Mouse (Mus musculus): ENCODE data around the gene Ccl28. TPM values are rescaled to one million over a fixed set of nuclear protein-coding genes. Genes with fewer than 3 reads are reported as not detected.
"Not testable (repeated sequence)": the region's sequence is repeated elsewhere in the genome, so short reads cannot be mapped to it uniquely, and the experiment has no call there.

Gene Ccl28
- not detected in 2 replicates for polyA plus RNA-seq (2014; fragmentation: Nextera tagmentation; extraction: Ambion mirVana)

DNA sequence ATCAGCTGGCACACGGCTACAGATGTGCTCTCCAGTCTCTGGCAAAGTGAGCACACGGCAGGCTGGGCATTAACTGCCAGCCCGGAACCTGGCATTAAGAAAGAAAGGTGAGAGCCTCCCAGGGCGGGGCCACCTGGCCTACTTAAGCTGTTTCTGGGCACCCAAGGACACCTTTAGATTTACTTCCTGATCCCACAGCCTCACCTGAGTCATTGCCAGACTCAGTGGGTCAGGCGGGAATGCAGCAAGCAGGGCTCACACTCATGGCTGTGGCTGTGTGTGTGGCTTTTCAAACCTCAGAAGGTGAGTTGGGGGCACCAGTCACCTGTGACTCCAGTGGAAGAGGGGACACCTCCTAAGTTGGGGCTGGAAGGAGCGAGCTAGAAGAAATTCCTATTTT, at the start of gene Ccl28:
Ccl28 (plus strand) TSS at position 186 of the 400 bp plus-strand sequence.
- no peak for DNase-seq (ENCODE audit: low spot score)
- H3K27me3 ChIP-seq (ENCODE audit: control insufficient read depth, insufficient read depth, low read length) = no peaks in the 10 kb centered on the region
- no peaks in the 10 kb centered on the region for H3K9me3 ChIP-seq (replicated peaks; ENCODE audit: control insufficient read depth, low read length)
- 85% methylated on average over 6 of the region's 6 CpGs for WGBS
- ATAC-seq (replicated peaks; ENCODE audit: insufficient number of reproducible peaks, low FRiP score, low TSS enrichment, low read depth) = no peak
- no peak within 1 kb of the TSS for H3K27ac ChIP-seq (replicated peaks; ENCODE audit: low read depth, low read length)
- H3K36me3 ChIP-seq (replicated peaks; ENCODE audit: control insufficient read depth, insufficient read depth, low read depth, low read length) = no peaks in the 10 kb centered on the region
- no peak within 1 kb of the TSS for H3K9ac ChIP-seq (replicated peaks; ENCODE audit: low read length)
- H3K4me1 ChIP-seq (ENCODE audit: control insufficient read depth, insufficient read depth, low read length) = no peaks in the 10 kb centered on the region
- no peak within 1 kb of the TSS for H3K4me2 ChIP-seq (ENCODE audit: low read depth, low read length)
- H3K4me3 ChIP-seq (ENCODE audit: low read depth, low read length) = no peak within 1 kb of the TSS

DNA sequence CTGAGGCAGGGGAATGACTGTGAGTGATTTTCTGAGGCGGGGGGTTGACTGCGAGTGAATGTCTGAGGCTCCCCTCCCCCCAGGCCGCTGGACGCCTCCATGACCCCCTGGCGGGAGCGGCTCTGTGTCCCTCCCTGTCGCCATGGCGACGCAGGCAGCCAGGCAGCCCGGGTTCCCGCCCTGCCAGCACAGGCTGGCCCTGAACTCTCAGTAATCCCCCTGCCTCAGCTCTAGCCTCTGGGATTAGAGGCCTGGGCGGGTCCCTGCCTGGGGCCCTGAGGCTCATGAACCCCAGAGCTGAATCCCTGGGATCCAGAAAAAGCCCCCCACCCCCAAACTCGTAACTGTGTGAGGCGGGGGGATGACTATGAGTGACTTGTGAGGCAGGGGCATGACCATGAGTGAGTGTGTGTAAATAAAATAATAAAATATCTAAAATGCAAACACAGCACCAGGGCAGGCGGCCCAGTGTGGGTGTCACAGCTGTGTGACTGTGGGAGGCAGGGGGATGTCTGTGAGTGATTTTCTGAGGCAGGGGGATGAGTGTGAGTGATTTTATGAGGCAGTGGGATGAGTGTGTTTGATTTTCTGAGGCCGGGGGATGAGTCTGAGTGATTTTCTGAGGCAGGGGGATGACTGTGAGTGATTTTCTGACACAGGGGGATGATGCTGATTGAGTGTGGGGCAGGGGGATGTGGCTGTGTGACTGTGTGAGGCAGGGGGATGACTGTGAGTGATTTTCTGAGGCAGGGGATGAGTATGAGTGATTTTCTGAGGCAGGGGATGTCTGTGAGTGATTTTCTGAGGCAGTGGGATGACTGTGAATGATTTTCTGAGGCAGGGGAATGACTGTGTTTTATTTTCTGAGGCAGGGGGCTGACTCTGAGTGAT, 27.1 kb upstream of the Ccl28 start:
- ATAC-seq (replicated peaks; ENCODE audit: insufficient number of reproducible peaks, low FRiP score, low TSS enrichment, low read depth) (peak; percentile 96), DNase-seq (ENCODE audit: low spot score) (peak; percentile 70)
- not testable (repeated sequence) for H3K36me3 ChIP-seq (replicated peaks; ENCODE audit: control insufficient read depth, insufficient read depth, low read depth, low read length); H3K4me3 ChIP-seq (ENCODE audit: low read depth, low read length); H3K27me3 ChIP-seq (ENCODE audit: control insufficient read depth, insufficient read depth, low read length); H3K9ac ChIP-seq (replicated peaks; ENCODE audit: low read length); H3K4me1 ChIP-seq (ENCODE audit: control insufficient read depth, insufficient read depth, low read length); H3K4me2 ChIP-seq (ENCODE audit: low read depth, low read length); H3K27ac ChIP-seq (replicated peaks; ENCODE audit: low read depth, low read length); H3K9me3 ChIP-seq (replicated peaks; ENCODE audit: control insufficient read depth, low read length)
- 72% methylated on average over 14 of the region's 16 CpGs for WGBS

DNA sequence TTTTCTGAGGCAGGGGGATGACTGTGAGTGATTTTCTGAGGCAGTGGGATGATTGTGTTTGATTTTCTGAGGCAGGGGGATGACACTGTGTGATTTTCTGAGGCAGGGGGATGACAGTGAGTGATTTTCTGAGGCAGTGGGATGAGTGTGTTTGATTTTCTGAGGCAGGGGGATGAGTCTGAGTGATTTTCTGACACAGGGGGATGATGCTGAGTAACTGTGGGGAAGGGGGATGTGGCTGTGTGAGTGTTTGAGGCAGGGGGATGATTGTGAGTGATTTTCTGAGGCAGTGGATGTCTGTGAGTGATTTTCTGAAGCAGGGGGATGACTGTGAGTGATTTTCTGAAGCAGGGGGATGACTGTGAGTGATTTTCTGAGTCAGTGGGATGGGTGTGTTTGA, 25.2 kb upstream of the Ccl28 start:
- not testable (repeated sequence) for H3K9me3 ChIP-seq (replicated peaks; ENCODE audit: control insufficient read depth, low read length); H3K27ac ChIP-seq (replicated peaks; ENCODE audit: low read depth, low read length); H3K9ac ChIP-seq (replicated peaks; ENCODE audit: low read length); H3K27me3 ChIP-seq (ENCODE audit: control insufficient read depth, insufficient read depth, low read length); H3K4me2 ChIP-seq (ENCODE audit: low read depth, low read length); H3K4me1 ChIP-seq (ENCODE audit: control insufficient read depth, insufficient read depth, low read length); H3K4me3 ChIP-seq (ENCODE audit: low read depth, low read length); H3K36me3 ChIP-seq (replicated peaks; ENCODE audit: control insufficient read depth, insufficient read depth, low read depth, low read length); ATAC-seq (replicated peaks; ENCODE audit: insufficient number of reproducible peaks, low FRiP score, low TSS enrichment, low read depth)
- peak; percentile 41 for DNase-seq (ENCODE audit: low spot score)

DNA sequence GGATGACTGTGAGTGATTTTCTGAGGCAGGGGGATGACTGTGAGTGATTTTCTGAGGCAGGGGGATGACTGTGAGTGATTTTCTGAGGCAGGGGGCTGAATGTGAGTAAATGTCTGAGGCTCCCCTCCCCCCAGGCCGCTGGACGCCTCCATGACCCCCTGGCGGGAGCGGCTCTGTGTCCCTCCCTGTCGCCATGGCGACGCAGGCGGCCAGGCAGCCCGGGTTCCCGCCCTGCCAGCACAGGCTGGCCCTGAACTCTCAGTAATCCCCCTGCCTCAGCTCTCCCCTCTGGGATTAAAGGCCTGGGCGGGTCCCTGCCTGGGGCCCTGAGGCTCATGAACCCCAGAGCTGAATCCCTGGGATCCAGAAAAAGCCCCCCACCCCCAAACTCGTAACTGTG, 24.6 kb upstream of the Ccl28 start:
- H3K36me3 ChIP-seq (replicated peaks; ENCODE audit: control insufficient read depth, insufficient read depth, low read depth, low read length); H3K4me2 ChIP-seq (ENCODE audit: low read depth, low read length); H3K4me3 ChIP-seq (ENCODE audit: low read depth, low read length); H3K9me3 ChIP-seq (replicated peaks; ENCODE audit: control insufficient read depth, low read length); DNase-seq (ENCODE audit: low spot score); ATAC-seq (replicated peaks; ENCODE audit: insufficient number of reproducible peaks, low FRiP score, low TSS enrichment, low read depth); H3K27ac ChIP-seq (replicated peaks; ENCODE audit: low read depth, low read length); H3K9ac ChIP-seq (replicated peaks; ENCODE audit: low read length); H3K27me3 ChIP-seq (ENCODE audit: control insufficient read depth, insufficient read depth, low read length); H3K4me1 ChIP-seq (ENCODE audit: control insufficient read depth, insufficient read depth, low read length): not testable (repeated sequence)
- WGBS = 67% methylated on average over 9 of the region's 12 CpGs

DNA sequence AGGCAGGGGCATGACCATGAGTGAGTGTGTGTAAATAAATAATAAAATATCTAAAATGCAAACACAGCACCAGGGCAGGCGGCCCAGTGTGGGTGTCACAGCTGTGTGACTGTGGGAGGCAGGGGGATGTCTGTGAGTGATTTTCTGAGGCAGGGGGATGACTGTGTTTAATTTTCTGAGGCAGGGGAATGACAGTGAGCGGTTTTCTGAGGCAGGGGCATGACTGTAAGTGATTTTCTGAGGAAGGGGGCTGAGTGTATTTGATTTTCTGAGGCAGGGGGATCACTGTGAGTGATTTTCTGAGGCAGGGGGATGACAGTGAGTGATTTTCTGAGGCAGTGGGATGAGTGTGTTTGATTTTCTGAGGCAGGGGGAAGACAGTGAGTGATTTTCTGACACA, 24.1 kb upstream of the Ccl28 start:
- not testable (repeated sequence) for H3K4me2 ChIP-seq (ENCODE audit: low read depth, low read length); ATAC-seq (replicated peaks; ENCODE audit: insufficient number of reproducible peaks, low FRiP score, low TSS enrichment, low read depth); H3K9me3 ChIP-seq (replicated peaks; ENCODE audit: control insufficient read depth, low read length); H3K27ac ChIP-seq (replicated peaks; ENCODE audit: low read depth, low read length); H3K4me3 ChIP-seq (ENCODE audit: low read depth, low read length); H3K4me1 ChIP-seq (ENCODE audit: control insufficient read depth, insufficient read depth, low read length); DNase-seq (ENCODE audit: low spot score); H3K9ac ChIP-seq (replicated peaks; ENCODE audit: low read length); H3K27me3 ChIP-seq (ENCODE audit: control insufficient read depth, insufficient read depth, low read length); H3K36me3 ChIP-seq (replicated peaks; ENCODE audit: control insufficient read depth, insufficient read depth, low read depth, low read length)
- 77% methylated on average over 2 of the region's 2 CpGs for WGBS

DNA sequence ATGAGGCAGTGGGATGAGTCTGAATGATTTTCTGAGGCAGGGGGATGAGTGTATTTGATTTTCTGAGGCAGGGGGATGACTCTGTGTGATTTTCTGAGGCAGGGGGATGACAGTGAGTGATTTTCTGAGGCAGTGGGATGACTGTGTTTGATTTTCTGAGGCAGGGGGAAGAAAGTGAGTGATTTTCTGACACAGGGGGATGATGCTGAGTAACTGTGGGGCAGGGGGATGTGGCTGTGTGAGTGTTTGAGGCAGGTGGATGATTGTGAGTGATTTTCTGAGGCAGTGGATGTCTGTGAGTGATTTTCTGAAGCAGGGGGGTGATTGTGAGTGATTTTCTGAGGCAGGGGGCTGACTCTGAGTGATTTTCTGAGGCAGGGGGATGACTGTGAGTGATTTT, 23.5 kb upstream of the Ccl28 start:
- H3K9ac ChIP-seq (replicated peaks; ENCODE audit: low read length); H3K4me3 ChIP-seq (ENCODE audit: low read depth, low read length); H3K4me1 ChIP-seq (ENCODE audit: control insufficient read depth, insufficient read depth, low read length); H3K27me3 ChIP-seq (ENCODE audit: control insufficient read depth, insufficient read depth, low read length); ATAC-seq (replicated peaks; ENCODE audit: insufficient number of reproducible peaks, low FRiP score, low TSS enrichment, low read depth); H3K9me3 ChIP-seq (replicated peaks; ENCODE audit: control insufficient read depth, low read length); H3K36me3 ChIP-seq (replicated peaks; ENCODE audit: control insufficient read depth, insufficient read depth, low read depth, low read length); H3K27ac ChIP-seq (replicated peaks; ENCODE audit: low read depth, low read length); H3K4me2 ChIP-seq (ENCODE audit: low read depth, low read length): not testable (repeated sequence)
- peak; percentile 81 for DNase-seq (ENCODE audit: low spot score)

DNA sequence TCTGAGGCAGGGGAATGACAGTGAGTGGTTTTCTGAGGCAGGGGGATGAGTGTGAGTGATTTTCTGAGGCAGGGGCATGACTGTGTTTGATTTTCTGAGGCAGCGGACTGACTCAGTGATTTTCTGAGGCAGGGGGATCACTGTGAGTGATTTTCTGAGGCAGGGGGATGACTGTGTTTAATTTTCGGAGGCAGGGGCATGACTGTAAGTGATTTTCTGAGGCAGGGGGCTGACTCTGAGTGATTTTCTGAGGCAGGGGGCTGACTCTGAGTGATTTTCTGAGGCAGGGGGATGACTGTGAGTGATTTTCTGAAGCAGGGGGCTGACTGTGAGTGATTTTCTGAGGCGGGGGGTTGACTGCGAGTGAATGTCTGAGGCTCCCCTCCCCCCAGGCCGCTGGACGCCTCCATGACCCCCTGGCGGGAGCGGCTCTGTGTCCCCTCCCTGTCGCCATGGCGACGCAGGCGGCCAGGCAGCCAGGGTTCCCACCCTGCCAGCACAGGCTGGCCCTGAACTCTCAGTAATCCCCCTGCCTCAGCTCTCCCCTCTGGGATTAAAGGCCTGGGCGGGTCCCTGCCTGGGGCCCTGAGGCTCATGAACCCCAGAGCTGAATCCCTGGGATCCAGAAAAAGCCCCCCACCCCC, 20.8 kb upstream of the Ccl28 start:
- H3K4me2 ChIP-seq (ENCODE audit: low read depth, low read length); H3K4me1 ChIP-seq (ENCODE audit: control insufficient read depth, insufficient read depth, low read length); H3K4me3 ChIP-seq (ENCODE audit: low read depth, low read length); ATAC-seq (replicated peaks; ENCODE audit: insufficient number of reproducible peaks, low FRiP score, low TSS enrichment, low read depth); H3K9ac ChIP-seq (replicated peaks; ENCODE audit: low read length); H3K27me3 ChIP-seq (ENCODE audit: control insufficient read depth, insufficient read depth, low read length); H3K36me3 ChIP-seq (replicated peaks; ENCODE audit: control insufficient read depth, insufficient read depth, low read depth, low read length); H3K9me3 ChIP-seq (replicated peaks; ENCODE audit: control insufficient read depth, low read length); H3K27ac ChIP-seq (replicated peaks; ENCODE audit: low read depth, low read length): not testable (repeated sequence)
- WGBS = 41% methylated on average over 12 of the region's 13 CpGs
- peak; percentile 60 for DNase-seq (ENCODE audit: low spot score)

DNA sequence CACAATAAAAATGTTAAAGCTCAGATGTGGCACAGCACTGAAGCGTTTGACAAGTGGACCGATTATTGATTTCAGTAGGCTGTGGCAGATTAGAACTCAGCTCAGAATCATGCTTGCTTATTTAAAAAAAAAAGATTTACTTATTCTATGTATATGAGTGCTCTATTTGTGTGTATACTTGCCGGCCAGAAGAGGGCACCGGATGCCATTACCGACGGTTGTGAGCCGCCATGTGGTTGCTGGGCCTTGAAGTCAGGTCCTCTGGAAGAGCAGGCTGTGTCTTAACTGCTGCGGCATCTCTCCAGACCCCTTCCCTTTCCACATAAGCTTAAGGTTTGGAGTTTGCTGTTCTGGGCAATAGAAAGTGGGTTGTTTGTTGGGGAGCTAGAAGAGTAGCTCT, 19.7 kb upstream of the Ccl28 start:
- H3K27ac ChIP-seq (replicated peaks; ENCODE audit: low read depth, low read length); H3K9me3 ChIP-seq (replicated peaks; ENCODE audit: control insufficient read depth, low read length); H3K4me3 ChIP-seq (ENCODE audit: low read depth, low read length); H3K36me3 ChIP-seq (replicated peaks; ENCODE audit: control insufficient read depth, insufficient read depth, low read depth, low read length); H3K27me3 ChIP-seq (ENCODE audit: control insufficient read depth, insufficient read depth, low read length); H3K4me1 ChIP-seq (ENCODE audit: control insufficient read depth, insufficient read depth, low read length); DNase-seq (ENCODE audit: low spot score); H3K4me2 ChIP-seq (ENCODE audit: low read depth, low read length); H3K9ac ChIP-seq (replicated peaks; ENCODE audit: low read length): not testable (repeated sequence)
- ATAC-seq (replicated peaks; ENCODE audit: insufficient number of reproducible peaks, low FRiP score, low TSS enrichment, low read depth) = 0 out of 2 replicates have a peak, but pooled peaks have one; percentile 21
- WGBS = 96% methylated on average over 6 of the region's 8 CpGs

Data from embryonic facial prominence, embryonic 11.5 days (tissue).